Mouse (Mus musculus) liver, embryonic 14.5 days (tissue): ENCODE data around the gene Cdk8. TPM values are rescaled to one million over a fixed set of nuclear protein-coding genes. Genes with fewer than 3 reads are reported as not detected.
A peak's percentile ranks its signal among the peaks of the same experiment; 100 is the strongest.

Experiments
- ATAC-seq: fragments of 200-750 bp; cut with Nextera tagmentation; 2 replicates; pipeline ENCODE4 v1.8.0; 2017; ENCODE audit warnings: moderate number of reproducible peaks, mild to moderate bottlenecking, moderate library complexity; ENCODE audit not compliant: insufficient read depth
- DNase-seq, 3 experiments: peaks; one replicate each; pipeline ENCODE4 v3.0.0-alpha.2; 2012 to 2013; ENCODE audit warnings: low read depth in 3 of 3, low spot score in 3 of 3
- H3K27ac ChIP-seq: fragments of 300-500 bp; sonication (generic); 2 replicates; pipeline ENCODE4 v1.5.1; 2014; ENCODE audit warnings: moderate library complexity, mild to moderate bottlenecking, control low read depth, inconsistent platforms
- H3K27me3 ChIP-seq: fragments of 300-500 bp; sonication (generic); 2 replicates; pipeline ENCODE4 v1.6.1; 2014; ENCODE audit warnings: mild to moderate bottlenecking, low read length, moderate library complexity; ENCODE audit not compliant: control insufficient read depth, insufficient read depth
- H3K36me3 ChIP-seq: fragments of 300-500 bp; sonication (generic); replicated peaks from 2 replicates; pipeline ENCODE4 v1.6.1; 2014; ENCODE audit warnings: low read depth; ENCODE audit not compliant: control insufficient read depth, insufficient read depth
- H3K4me1 ChIP-seq, 2 experiments: fragments of 200-500 bp in 1 of 2; fragments of 300-500 bp in 1 of 2; sonication (generic) in 1 of 2; replicated peaks; 2 replicates each; pipeline ENCODE4 v1.6.1; 2012 to 2014; ENCODE audit warnings: antibody characterized with exemption in 1 of 2, inconsistent platforms in 1 of 2, low read length in 1 of 2; ENCODE audit not compliant: control insufficient read depth in 2 of 2, insufficient read depth in 2 of 2
- H3K4me2 ChIP-seq: fragments of 300-500 bp; sonication (generic); 2 replicates; pipeline ENCODE4 v1.6.1; 2014; ENCODE audit warnings: low read depth, mild to moderate bottlenecking, control low read depth, moderate library complexity
- H3K4me3 ChIP-seq, 2 experiments: fragments of 200-500 bp in 1 of 2; fragments of 300-500 bp in 1 of 2; sonication (generic) in 1 of 2; 2 replicates each; pipeline ENCODE4 v1.5.1; 2012 to 2014; ENCODE audit warnings: low read depth in 2 of 2, low read length in 2 of 2, mild to moderate bottlenecking in 2 of 2, control low read depth in 1 of 2, inconsistent platforms in 1 of 2, moderate library complexity in 1 of 2; ENCODE audit not compliant: insufficient read depth in 1 of 2
- H3K9ac ChIP-seq: fragments of 300-500 bp; sonication (generic); replicated peaks from 2 replicates; pipeline ENCODE4 v1.6.1; 2014; ENCODE audit warnings: mild to moderate bottlenecking, control low read depth, moderate library complexity
- H3K9me3 ChIP-seq: fragments of 300-500 bp; sonication (generic); 2 replicates; pipeline ENCODE4 v1.6.1; 2016; ENCODE audit warnings: low read length, mixed read lengths; ENCODE audit not compliant: control insufficient read depth
- CTCF ChIP-seq: IDR thresholded peaks from 2 replicates; pipeline ENCODE4 v1.5.1; 2016; ENCODE audit warnings: antibody characterized with exemption, low read depth, control low read depth
- EP300 ChIP-seq: IDR thresholded peaks from 2 replicates; pipeline ENCODE4 v1.6.1; 2016; ENCODE audit warnings: antibody characterized with exemption, low read depth
- WGBS: fragments of 180-500 bp; shearing (Covaris S2); extraction: QIAGEN DNeasy Blood & Tissue Kit; methylation state at CpG from one replicate; pipeline ENCODE4 v1.1.7; 2014; ENCODE audit not compliant: insufficient replicate concordance; 5-methylcytosine and 5-hydroxymethylcytosine counted together
- polyA plus RNA-seq, 2 experiments: library from polyadenylated mRNA; depleted of rRNA in 1 of 2; stranded (reverse) in 1 of 2; unstranded in 1 of 2; fragments of >200 nt; fragmentation: Nextera tagmentation in 1 of 2; extraction: Ambion mirVana in 1 of 2; gene quantifications; 2 replicates each; pipeline versions ENCODE4 v1.2.1 to v1.2.3; 2012 to 2014

Gene Cdk8
- polyA plus RNA-seq, 2 experiments: 25.8 to 42.5 TPM

GRCm38 (mm10) chr5:146265934-146266591, 35.0 kb downstream of the Cdk8 start:
- Histone ChIP-seq H3K27ac (no peak overlapping the region), H3K9ac (no peak overlapping the region), H3K4me2 (no peak overlapping the region), H3K4me3 (no peak overlapping the region), H3K9me3 (no peaks in the 10 kb centered on the region), H3K4me1 (peaks cover 2 to 8% of the 10 kb centered on the region in 2 experiments), H3K27me3 (no peaks in the 10 kb centered on the region), H3K36me3 (peaks cover 12% of the 10 kb centered on the region)
- DNase-seq (no peak), ATAC-seq (no peak)
- no peak for TF ChIP-seq EP300
- no peak for TF ChIP-seq CTCF
- 58% methylated on average over 5 of the region's 6 CpGs for WGBS

- Histone ChIP-seq H3K36me3 (peaks cover 27% of the 10 kb centered on the region), H3K27me3 (no peaks in the 10 kb centered on the region), H3K9ac (no peak overlapping the region), H3K4me1 (peaks cover 14 to 19% of the 10 kb centered on the region in 2 experiments), H3K27ac (no peak overlapping the region), H3K9me3 (no peaks in the 10 kb centered on the region), H3K4me3 (no peak overlapping the region), H3K4me2 (no peak overlapping the region)
- TF ChIP-seq CTCF: no peak
- TF ChIP-seq EP300: no peak
- WGBS: 89% methylated on average over 7 of the region's 7 CpGs
- ATAC-seq (no peak), DNase-seq (no peak)
Observed at GRCm38 (mm10) chr5:146267776-146268175, 36.7 kb downstream of the Cdk8 start.

GRCm38 (mm10) chr5:146270593-146270992, 39.6 kb downstream of the Cdk8 start:
- no peak for DNase-seq
- Histone ChIP-seq H3K4me2 (no peak overlapping the region), H3K36me3 (peaks cover 40% of the 10 kb centered on the region), H3K27ac (peak overlapping the region; percentile 49), H3K9me3 (no peaks in the 10 kb centered on the region), H3K4me1 (peaks cover 14 to 19% of the 10 kb centered on the region in 2 experiments), H3K27me3 (no peaks in the 10 kb centered on the region), H3K4me3 (no peak overlapping the region), H3K9ac (peak overlapping the region; percentile 9; the same call in 1 of the 2 replicates)
- WGBS: 66% methylated on average over 9 of the region's 9 CpGs
- TF ChIP-seq EP300: no peak
- TF ChIP-seq CTCF: no peak
- ATAC-seq: no peak

- Histone ChIP-seq H3K4me1 (peaks cover 14 to 19% of the 10 kb centered on the region in 2 experiments), H3K36me3 (peaks cover 40% of the 10 kb centered on the region), H3K9ac (peak overlapping the region; percentile 6), H3K27ac (peak overlapping the region; percentile 49), H3K4me3 (no peak overlapping the region), H3K27me3 (no peaks in the 10 kb centered on the region), H3K9me3 (no peaks in the 10 kb centered on the region), H3K4me2 (peak overlapping the region; percentile 51)
- WGBS: 76% methylated on average over 5 of the region's 5 CpGs
- TF ChIP-seq EP300 (no peak), CTCF (no peak)
- peak in 2 of 3 experiments; percentile 31 to 37 for DNase-seq
- ATAC-seq: peak; percentile 89
Observed at GRCm38 (mm10) chr5:146271662-146272061, 40.6 kb downstream of the Cdk8 start.

GRCm38 (mm10) chr5:146273096-146273495, 42.1 kb downstream of the Cdk8 start:
- Histone ChIP-seq H3K4me3 (no peak overlapping the region), H3K27ac (no peak overlapping the region), H3K36me3 (peaks cover 40% of the 10 kb centered on the region), H3K4me2 (no peak overlapping the region), H3K4me1 (peaks cover 14 to 23% of the 10 kb centered on the region in 2 experiments), H3K27me3 (no peaks in the 10 kb centered on the region), H3K9me3 (no peaks in the 10 kb centered on the region), H3K9ac (no peak overlapping the region)
- no peak for DNase-seq
- no peak for TF ChIP-seq EP300
- no peak for TF ChIP-seq CTCF
- ATAC-seq: no peak
- WGBS: 92% methylated on average over 4 of the region's 4 CpGs
